Mouse (Mus musculus) gastrocnemius, adult 2 months (tissue): Measurements from ENCODE around the gene Ptpra. TPM values are rescaled to one million over a fixed set of nuclear protein-coding genes. Genes with fewer than 3 reads are reported as not detected.

Source experiments
- DNase-seq: peaks from one replicate; pipeline ENCODE4 v3.0.0; 2022
- H3K27ac ChIP-seq: fragments of 200-600 bp; 2 replicates; pipeline ENCODE4 v1.8.1; 2022; ENCODE audit warnings: mild to moderate bottlenecking
- H3K4me3 ChIP-seq: fragments of 200-600 bp; 2 replicates; pipeline ENCODE4 v1.8.1; 2022; ENCODE audit warnings: mild to moderate bottlenecking, moderate library complexity
- CTCF ChIP-seq: fragments of 200-600 bp; IDR thresholded peaks from 2 replicates; pipeline ENCODE4 v1.8.1; 2022; ENCODE audit warnings: antibody characterized with exemption, mild to moderate bottlenecking, moderate library complexity
- intact Hi-C: fragments of 180-260 bp; cut with DNase I; formaldehyde crosslinking; loops from one replicate; pipeline ENCODE4 v1.15.1; 2025
- total RNA-seq, 2 experiments: library from RNA; stranded (reverse); gene quantifications; 2 replicates each; pipeline ENCODE4 v1.2.3; 2021

The Ptpra gene
- total RNA-seq, 2 experiments from 2014 or later = 16.0 to 23.3 TPM

DNA sequence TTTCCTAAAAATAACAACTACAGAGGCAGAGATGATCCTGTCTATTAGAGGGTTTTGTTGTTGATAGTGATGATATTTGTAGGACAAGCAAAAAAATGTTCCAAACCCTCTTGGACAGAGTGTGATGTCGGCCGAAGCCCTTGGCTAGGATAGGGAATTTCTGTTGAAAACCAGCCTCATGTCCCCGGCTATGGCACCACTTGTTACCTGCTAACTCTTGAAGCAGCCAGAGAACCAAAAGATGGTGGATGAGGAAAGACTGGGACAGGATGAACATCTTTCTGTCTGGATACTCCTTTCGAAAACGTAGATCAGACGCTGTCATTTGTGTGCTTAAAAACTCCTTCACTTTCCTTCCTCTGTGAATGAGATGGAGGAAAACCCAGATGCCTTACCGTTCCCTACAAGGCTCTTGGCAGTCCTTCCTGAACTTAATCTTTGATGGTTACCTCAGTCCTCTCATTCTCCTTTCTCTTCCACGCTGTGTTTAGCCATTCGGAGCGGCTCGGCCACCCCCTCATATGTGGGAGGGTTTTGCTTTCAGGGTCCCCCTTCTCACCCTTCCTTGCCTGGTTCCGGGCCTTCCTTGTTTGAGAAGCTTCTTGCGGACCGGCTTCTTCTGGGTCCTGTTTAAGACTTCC is 1.1 kb downstream of the Ptpra start:
- Histone ChIP-seq H3K4me3 (peak overlapping the region; percentile 85), H3K27ac (peak overlapping the region; percentile 90)
- intact Hi-C loops = no loop called here
- no peak for TF ChIP-seq CTCF
- no peak for DNase-seq

DNA sequence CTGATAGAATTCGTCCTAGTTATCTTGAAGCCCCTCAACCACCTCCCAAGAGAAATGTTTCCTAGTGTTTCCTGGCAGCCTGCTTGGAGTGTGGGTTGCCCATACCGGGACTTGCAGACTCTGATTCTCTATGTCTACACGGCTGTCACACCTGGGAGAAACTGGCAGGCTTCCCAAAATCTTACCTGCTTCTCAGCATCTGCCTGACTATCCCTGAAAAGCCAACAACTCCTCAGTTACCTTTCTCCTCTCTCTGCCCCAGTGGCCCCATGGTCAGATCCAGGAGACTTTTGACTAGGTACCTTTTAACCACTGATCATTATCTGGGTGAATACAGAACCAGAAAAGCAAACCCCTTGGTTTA is 1.6 kb downstream of the Ptpra start:
- Histone ChIP-seq H3K4me3 (peak overlapping the region; percentile 85), H3K27ac (peak overlapping the region; percentile 90; the same call in 1 of the 2 replicates)
- intact Hi-C loops = no loop called here
- DNase-seq = no peak
- TF ChIP-seq CTCF = no peak

DNA sequence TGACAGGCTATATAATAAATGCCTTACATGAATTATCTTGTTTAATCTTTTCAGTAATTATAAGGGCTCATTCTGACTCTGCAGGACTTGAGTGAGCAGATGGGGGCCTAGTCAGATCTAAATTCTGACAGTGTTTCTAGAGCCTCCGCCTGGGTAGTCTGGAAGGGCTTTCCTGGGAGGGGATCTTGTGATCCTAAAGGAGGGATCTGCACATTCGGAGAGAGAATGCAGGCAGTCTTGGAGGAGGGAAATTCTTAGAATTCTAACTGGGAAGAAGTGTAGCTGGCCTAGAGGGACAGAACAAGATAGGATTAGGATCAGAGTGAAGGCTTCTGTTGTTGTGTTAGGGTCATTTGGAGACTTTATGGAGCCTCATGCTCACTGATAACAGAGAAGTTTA is 2.2 kb downstream of the Ptpra start:
- H3K4me3 ChIP-seq = no peak overlapping the region
- intact Hi-C loops = no loop called here
- H3K27ac ChIP-seq = no peak overlapping the region
- TF ChIP-seq CTCF = no peak
- no peak for DNase-seq

DNA sequence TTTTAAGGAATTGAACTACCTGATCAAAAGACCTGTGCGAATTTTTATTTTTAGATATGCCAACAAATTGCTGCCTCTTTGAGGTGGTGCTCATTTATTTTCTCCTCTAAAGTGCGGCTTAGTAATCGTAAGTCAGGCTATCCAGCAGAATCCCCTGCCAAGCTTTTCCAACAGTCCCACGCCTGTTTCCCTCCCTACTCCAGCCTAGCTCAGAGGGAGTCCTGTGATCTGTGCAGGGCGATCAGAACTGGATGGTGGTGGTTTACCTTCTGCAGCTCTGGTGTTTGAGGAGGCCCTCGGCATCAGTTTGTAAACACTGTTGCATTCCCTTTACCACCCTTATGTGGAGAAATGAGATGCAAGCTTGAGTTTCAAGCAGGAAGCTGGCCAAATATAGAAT is 3.3 kb downstream of the Ptpra start:
- peak overlapping the region; percentile 6; the same call in 1 of the 2 replicates for H3K27ac ChIP-seq
- TF ChIP-seq CTCF = no peak
- DNase-seq = no peak
- intact Hi-C loops = no loop called here
- no peak overlapping the region for H3K4me3 ChIP-seq

DNA sequence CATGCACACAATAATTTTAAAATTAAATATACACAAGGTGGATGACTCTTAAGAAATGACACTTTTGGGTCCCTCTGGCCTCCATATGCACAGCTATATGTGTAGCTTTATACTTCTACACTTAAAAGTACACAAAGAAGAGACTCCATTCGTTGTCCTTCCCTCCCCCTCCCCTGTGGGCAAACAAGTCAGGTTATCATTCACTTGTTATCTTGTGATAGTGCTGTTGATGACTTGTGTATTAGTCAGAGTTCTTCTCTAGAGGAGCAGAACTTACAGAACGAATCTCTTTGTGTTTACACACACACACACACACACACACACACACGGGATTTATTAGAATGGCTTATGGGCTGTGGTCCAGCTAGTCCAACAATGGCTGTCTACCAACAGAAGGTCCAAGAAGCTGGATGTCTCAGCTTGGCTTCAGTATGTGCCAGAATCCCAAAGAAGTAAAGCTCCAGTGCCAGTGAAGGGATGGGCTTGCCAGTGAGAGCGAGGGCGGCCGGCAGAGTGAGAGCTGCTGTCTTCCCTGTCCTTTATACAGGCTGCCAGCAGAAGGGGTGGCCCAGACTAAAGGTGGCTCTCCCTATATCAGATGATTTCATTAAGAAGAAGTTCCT is 4.8 kb downstream of the Ptpra start:
- no peak for TF ChIP-seq CTCF
- no peak for DNase-seq
- H3K27ac ChIP-seq = no peak overlapping the region
- no peak overlapping the region for H3K4me3 ChIP-seq
- intact Hi-C loops = no loop called here

DNA sequence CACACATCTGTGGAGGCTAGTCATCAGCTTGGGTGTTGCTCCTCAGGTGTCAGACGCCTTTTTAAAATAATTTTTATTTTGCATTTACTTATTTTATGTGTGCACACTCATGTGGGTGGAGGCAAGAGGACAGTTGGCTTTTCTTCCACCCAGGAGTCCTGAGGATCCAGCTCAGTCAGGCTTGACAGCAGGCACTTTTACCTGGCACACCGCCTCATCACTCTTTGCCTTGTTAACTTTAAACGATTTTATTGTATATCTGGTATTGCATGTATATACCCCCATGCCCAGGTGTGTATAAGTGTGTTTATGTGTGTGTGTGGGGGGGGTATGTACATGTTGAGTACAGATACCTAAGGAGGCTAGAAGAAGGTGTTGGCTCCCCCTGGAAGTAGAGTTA is 7.8 kb downstream of the Ptpra start:
- no peak for TF ChIP-seq CTCF
- intact Hi-C loops = no loop called here
- H3K4me3 ChIP-seq = no peak overlapping the region
- H3K27ac ChIP-seq = no peak overlapping the region
- DNase-seq = no peak

DNA sequence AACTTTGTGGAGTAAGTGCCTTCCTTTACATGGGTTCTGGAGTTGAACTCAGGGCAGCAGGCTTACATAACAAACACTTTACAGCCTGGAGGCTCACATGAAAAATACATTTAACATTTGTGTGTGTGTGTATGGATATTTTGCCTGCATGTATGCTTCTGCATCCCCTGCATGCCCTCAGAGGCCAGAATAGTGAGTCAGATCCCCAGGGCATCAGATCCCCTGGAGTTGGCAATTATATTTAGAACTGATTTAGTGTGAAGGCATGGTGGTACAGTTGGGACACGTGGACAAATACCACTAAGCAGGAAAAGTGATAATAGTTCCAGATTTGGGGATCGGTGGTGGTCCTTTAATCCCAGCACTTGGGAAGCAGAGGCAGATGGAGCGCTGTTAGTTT is 9.5 kb downstream of the Ptpra start:
- no peak for DNase-seq
- Histone ChIP-seq H3K27ac (no peak overlapping the region), H3K4me3 (no peak overlapping the region)
- intact Hi-C loops = no loop called here
- no peak for TF ChIP-seq CTCF

DNA sequence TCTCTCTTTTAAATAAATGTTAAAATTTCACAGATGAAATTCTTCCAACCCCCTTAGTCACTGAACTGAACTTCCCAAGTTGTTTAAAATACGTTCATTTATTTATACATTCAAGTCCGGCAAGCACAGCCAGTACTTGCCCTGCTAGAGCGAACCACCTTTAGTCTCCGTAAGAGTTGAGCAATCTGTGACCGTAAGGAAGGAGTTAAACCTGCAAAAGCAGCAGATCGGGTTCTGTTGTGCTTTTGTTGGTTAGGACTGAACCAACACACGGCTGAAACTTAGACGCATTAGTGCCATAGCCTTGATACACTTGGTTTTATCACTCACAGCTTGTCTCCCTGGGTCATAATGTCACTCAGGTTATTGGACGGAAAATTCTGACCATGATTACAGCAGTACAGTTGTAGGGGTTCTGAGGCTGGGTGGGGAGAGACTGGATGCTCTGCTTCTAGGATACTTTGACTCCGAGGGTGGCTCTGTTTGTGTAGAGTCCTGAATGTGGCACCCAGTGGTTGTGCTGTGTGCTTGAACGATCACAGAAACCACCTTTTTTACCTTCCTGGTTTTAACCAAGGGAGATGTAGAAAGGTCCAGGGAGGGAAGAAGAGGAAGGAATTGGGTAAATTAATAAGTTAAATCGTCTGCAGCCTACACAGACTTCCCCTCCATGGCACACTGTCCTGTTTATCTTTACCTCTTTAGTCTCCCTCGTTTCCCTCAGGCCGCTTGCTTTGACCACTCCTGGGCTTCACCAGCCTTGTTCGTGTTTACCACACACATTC is 11.4 kb downstream of the Ptpra start:
- intact Hi-C loops = no loop called here
- H3K4me3 ChIP-seq = no peak overlapping the region
- H3K27ac ChIP-seq = no peak overlapping the region
- no peak for TF ChIP-seq CTCF
- no peak for DNase-seq

DNA sequence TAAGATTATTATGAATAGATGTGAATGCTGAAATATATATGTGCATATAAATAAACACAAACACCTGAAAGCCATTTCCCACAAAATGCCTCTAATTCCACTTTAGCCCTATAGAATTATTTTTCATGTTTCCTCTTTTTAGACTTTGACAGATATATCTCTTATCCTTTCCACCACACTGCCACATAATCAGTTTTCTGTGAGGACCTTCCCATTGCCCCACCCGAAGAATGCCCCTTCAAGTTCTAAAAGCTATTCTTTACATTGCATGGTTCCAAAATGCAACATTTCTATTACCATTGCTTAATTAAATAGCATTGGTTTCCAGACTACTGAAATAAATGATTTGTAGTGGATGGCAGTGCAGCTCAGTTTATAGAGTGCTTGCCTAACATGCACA is 16.4 kb downstream of the Ptpra start:
- DNase-seq = no peak
- intact Hi-C loops = no loop called here
- TF ChIP-seq CTCF = no peak
- Histone ChIP-seq H3K27ac (no peak overlapping the region), H3K4me3 (no peak overlapping the region)

DNA sequence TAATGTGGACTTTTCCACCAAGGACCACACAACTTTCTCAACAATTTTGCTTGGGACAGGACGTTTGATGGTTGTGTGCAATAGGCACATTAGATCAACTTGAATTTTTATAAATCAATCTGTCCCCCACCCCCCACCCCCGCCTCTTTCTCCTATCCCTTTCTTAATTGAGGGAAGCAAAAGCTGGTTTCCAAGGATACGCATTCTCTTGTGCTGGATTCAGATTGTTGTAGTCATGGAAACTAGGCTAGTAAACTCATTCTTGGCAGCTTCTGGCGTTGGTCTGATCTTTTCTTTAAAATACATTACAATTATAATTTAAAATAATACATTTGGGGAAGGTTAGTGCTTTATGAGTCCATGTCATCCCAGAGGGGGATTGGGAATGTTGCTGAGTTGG is 19.3 kb downstream of the Ptpra start:
- no peak for DNase-seq
- intact Hi-C loops = no loop called here
- H3K4me3 ChIP-seq = no peak overlapping the region
- TF ChIP-seq CTCF = no peak
- no peak overlapping the region for H3K27ac ChIP-seq

DNA sequence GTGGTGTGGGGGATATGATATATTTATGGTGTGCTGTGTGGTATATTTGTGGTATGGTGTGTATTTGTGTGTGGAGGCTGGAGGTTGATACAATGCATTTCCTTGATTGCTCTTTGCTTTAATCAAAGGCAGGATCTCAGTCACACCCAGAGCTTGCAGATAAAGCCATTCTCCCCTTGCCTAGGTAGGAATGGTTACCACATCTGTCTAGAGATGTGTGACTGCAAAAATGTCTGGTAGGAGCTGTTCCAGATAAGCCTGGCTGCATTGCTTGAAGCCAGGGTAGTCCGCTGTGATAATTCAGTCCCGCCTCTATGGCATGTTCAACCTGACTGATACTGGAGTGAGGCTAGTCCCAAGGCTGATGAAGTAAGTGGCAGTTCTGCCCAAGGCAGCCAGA is 19.9 kb downstream of the Ptpra start:
- intact Hi-C loops = no loop called here

DNA sequence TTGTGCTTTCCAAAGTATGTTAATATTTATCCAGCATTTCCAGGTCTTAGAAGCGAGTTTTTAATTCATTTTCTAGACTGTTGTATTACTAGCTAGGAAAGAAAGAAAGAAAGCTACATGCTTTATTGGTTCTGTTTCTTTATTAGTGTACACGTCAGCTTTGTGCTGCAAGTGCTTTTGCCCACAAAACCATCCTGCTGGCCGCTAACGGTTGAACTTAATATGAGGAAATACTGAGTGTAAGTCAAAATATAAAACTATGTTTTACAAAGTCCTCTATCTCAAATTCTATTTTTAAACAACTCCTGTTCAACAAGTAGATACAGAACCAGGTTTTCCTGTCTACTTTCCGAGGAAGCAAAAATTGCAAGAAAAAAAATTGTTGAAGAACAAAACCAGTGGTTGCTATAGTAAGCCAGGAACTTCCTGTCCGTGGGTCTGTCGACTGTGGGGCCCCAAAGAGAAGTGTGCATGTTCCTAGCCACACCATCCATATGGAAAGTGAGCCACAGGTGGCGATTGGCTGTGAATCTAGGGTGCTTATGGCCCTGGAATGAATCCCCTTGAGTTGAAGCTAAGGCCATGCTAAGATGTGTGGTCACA is 22.9 kb downstream of the Ptpra start:
- Histone ChIP-seq H3K27ac (no peak overlapping the region), H3K4me3 (no peak overlapping the region)
- intact Hi-C loops = no loop called here
- no peak for TF ChIP-seq CTCF
- no peak for DNase-seq

More for the DNA sequence above, 19.9 kb downstream of the Ptpra start:
- no peak for TF ChIP-seq CTCF
- no peak for DNase-seq
- Histone ChIP-seq H3K27ac (no peak overlapping the region), H3K4me3 (no peak overlapping the region)

DNA sequence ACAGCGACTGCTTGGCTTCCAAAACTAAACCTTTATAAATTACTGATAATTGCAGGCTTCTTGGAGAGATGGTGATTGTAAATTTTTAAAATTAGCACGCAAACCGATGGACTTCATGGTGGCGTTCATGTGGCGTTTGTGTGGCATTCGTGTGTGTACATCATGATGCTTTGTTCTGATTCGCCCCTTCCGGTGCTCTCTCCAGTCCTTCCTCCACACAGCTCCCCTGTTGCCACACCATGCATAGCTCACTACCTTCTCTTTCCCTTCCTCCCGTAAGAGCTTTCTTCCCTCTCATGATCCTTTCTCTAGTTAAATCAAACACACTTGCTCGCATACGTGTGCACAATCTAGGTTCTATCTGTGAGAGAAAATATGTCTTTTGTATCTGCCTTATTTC is 25.7 kb downstream of the Ptpra start:
- TF ChIP-seq CTCF = no peak
- intact Hi-C loops = no loop called here
- Histone ChIP-seq H3K4me3 (no peak overlapping the region), H3K27ac (no peak overlapping the region)
- DNase-seq = no peak
